Mouse (Mus musculus) ES-CJ7 (cell line): Measurements from ENCODE around the gene Cyth3.

Source experiments
- DNase-seq: peaks from one replicate; pipeline ENCODE4 v3.0.0; 2011; ENCODE audit warnings: low read depth, low spot score

Cyth3 gene

DNA sequence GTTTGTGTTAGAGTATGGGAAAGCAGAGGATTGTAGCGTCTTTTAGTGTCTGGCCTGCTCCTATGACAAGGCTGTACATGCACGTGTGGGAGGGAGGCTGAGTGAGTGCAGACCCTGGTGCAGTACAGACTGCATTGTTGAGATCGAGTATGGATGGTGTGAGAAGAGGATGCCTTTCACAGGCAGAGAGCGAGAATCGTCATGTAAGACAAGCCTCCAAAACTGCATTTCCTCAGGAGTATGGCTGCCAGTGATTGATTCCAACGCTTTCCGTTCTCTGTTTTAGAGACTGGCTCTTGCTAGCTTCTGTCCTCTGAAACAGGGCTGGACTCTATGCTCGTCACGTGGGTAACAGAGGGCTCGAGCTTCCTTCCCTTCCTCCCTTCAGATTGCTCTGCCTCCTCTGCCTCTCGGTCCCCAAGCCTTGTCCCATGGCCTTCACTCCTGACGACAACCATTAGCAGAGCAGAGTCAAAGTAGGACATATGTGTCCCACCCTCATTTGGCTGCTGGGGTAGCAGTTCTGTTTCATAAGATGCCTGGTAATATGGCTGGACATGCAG lies 12.4 kb downstream of the Cyth3 start:
- DNase-seq = no peak

DNA sequence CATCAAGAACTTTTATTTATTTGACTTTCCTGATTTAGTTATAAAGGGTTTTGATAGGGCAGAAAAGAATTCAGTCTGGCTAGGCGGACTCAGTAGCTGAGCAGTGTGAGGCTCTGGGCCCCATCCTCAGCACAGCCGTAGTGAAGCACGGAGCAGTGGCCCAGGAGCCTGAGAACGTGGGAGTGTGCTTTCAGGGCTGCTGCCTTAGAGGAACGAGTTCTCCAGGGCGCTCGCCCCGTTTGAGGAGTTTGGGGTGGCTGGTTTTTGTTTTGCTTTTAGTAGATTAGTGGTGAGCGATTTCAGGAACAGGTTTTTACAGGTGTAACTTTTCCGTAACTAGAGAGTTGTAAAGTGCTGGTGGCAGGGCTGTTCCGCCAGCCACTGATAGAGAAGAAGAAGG lies 13.1 kb downstream of the Cyth3 start:
- DNase-seq = no peak

DNA sequence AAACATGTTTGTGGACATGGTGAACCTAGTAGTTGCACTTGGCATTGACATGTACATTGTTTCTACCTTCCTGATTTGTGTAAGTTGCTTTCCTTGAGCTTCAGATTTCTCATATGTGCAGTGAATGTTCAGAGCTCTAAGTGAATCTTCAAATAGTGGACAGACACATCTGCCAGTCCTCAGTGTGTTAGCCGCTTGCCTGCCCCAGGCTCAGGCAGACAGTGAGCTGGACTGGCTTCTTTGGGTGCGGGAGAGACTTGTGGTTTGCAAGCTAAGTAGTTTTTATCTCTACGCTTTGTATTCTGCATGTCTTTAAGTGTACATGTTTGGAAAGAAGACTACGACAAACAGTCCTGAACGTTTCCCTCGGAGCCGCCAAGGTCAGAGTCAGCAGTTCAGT lies 13.9 kb downstream of the Cyth3 start:
- DNase-seq = no peak

DNA sequence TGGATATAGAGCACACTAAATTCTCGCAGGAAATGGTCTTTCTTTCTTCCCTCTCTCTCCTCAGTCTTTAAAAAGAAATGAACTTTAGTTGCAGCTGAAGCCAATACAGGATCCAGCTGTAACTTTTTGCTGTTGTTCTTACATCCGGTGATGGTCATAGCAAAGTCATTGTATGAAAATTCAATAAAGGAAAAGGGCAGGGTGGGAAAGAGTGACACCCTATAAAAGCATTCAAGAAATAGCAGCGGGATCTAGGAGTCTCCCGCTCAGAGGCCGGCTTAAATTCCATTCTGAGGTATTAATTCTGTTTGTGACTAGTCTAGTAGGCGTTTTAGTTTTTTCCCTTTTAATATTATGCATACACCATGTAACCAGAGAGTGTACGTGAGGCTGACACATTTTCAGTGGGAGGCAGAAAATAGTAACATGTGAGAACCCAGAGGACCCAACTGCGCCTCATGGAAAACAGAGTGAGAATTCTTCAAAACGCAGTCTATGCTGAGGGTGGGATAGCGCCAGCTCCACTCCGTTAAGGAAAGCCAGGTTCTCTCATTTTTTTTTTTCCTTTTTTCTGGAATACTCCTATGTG lies 15.7 kb downstream of the Cyth3 start:
- no peak for DNase-seq

DNA sequence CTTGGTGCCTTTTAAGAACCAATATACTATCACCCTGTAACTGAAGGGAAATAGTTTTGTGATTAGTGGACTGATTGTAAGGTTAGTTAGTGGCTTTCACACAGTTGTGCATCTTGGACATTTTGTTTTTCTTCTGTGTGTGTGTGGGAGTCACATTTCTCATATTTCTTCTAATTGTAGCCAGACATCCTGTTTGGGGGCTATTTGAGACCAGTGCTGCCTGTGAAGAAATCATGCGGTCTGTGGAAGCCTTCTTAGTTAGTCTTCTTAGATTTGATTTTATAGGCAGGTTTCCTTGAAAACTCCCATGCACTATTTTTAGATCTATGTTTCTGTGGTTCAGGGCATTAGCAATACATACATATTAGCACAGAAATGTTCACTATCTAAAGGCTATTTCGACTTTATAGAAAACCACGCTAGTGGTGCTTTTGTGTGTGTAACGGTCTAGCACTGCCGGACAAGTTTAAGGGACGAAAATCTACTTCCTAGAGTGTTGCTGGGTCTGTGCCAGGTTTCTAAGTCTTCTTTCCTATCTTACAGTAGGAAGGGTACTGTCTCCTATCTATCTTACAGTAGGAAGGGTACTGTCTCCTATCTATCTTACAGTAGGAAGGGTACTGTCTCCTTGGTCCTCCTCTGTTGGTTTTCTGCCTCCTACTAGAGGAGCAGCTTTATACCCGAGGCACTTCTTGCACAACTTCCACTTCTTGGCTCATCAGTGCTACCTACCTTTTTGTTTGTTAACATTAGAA lies 16.4 kb downstream of the Cyth3 start:
- no peak for DNase-seq

DNA sequence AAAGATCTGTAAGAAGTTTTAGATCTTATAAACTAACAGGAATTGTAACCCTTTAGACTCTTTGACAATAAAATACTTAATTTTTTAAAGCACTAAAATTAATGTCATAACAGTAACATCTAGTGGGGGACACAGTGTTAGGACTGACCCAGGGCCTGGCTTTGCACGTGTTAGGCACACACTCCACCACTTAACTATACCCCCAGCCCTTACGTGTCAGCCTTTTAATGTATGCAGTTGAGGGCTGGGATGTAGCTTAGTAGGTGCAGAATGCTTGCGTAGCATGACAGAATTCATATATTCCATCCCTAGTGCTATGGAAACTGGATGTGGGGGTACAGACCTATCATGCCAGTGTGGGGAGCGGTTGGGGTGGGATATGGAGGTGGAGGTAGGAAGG lies 17.1 kb downstream of the Cyth3 start:
- DNase-seq = no peak

DNA sequence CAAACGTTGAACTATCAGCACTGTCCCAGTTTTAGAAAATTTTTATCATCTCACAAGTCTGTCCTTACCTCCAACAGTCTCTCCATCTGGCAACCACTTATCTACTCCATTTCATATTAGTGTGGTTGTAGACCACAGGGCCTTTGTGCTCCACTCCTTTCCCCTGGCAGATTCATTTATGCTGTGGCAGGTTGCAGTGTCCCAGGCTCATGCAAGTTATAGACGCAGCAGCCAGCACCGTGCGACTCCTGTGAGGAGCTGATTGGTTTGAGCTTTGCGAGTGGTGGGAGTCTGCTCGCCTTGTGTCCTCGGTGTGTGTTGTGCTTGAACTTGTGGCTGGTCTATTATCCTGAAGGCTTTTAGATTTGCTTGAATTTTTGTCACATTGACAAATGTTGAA lies 17.6 kb downstream of the Cyth3 start:
- DNase-seq = no peak

DNA sequence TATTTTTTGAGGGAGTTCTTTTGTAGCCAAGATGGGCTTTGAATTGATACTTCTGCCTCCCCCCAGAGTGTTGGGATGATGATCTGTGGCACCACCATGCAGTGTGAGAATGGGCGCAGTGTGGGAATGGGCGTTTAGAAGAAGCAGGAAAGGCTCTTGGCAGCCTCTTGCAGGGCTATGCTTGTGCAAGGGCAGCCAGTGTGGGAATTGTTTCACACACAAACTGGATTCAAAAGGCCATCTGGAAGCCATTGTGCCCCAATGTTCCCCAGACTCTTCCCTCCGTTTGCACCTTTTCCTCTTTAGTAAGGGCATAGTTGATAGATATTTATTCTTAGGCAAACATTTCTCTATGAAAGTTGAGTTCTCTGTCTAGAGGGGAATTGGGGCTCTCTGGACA lies 19.3 kb downstream of the Cyth3 start:
- DNase-seq = no peak

DNA sequence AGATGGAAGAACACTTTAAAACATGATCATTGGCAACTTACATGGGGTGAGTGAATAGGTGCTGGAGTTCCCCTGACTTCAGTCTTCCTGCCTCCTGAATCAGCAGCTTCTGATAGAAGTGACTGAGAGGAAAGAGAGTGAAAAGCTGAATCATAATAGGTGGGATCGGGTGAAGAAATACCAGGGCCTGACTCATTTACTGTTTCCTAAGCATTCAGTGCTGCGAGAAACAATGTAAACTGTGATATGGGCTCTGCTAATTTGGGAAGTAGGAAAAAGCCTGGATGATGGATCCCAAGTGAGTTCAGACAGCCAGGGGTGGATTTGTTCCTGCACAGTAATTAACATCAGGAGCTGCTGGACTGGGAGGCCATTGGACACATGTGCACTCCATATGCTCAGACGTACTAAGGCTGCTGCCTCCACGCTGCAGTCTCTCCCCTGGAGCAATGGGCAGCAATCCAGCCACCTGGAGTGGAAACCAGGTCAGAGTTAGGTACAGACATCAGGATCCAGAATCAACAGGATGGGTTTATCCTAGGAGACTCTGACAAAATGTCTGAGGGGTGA lies 20.1 kb downstream of the Cyth3 start:
- no peak for DNase-seq

DNA sequence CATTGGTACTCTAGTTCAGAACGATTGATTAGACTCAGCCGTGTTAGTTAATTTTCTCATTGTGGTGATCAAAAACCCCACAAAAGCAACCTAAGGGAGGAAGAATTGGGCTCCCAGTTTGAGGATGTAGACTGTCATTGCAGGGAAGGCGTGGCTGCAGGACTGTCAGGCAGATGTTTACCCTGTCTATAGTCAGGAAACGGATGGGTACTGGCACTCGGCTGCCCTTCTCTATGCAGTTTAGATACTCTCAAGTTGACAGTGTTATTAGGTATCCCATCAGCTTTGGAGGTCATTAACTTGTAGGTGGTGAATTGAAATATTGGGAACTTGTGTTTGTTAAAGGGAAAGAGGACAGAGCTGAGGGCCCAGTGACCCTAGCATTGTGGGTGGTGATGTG lies 23.7 kb downstream of the Cyth3 start:
- DNase-seq = no peak

DNA sequence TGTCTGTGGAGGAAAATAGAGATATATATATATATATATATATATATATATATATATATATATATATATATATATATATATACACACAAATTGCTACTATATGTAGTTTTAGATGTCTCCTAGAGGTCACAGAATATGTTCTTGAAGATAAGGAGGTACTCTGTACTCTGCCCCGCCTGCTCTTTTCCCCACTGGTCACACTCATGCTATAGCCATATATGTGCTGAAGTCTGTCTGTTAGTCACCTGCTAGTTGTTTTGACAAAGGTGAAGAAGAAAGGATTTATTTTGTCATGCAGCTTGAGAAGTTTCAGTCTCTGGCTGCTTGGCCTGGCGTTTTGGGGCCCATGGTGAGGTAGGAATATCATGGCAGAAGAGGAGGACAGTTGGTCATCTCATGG lies 25.2 kb downstream of the Cyth3 start:
- DNase-seq = no peak

DNA sequence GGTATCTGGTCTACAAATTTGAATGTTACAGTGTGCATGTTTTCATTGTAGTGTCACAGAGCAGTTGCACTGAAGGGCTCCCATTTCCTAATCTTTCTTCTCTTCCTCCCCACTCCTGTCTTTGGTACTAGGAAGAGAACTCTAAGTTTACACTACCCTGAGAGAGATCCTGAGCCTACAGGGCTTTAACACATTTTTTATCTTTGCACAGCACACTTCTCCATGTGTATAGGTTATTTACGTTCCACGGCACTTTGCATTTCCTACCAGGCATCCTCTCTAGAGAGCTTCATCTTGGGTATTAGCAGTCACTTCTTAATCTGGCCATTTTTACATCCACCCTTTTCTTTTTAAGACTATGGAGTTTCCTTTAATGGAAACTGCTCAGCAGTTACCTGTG lies 25.8 kb downstream of the Cyth3 start:
- no peak for DNase-seq

DNA sequence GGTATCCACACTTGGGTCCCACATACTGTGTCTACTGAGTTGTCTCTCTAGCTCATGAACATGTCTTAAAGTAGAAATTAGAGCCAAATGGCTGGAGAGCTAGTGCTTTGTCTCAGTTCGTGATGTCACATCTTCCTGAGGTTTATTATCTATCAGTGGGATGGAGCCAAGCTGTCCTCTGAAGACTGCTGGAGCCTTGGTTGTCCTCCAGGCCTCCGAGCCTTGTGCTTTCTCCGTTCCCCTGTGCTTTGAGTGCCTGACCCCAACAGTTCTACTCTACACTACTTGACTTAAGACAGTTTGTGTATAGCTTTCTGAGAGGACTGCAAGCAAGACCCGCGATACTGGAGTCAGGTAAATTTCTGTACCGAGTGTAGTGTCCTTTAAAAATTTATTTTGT lies 26.9 kb downstream of the Cyth3 start:
- DNase-seq = no peak

DNA sequence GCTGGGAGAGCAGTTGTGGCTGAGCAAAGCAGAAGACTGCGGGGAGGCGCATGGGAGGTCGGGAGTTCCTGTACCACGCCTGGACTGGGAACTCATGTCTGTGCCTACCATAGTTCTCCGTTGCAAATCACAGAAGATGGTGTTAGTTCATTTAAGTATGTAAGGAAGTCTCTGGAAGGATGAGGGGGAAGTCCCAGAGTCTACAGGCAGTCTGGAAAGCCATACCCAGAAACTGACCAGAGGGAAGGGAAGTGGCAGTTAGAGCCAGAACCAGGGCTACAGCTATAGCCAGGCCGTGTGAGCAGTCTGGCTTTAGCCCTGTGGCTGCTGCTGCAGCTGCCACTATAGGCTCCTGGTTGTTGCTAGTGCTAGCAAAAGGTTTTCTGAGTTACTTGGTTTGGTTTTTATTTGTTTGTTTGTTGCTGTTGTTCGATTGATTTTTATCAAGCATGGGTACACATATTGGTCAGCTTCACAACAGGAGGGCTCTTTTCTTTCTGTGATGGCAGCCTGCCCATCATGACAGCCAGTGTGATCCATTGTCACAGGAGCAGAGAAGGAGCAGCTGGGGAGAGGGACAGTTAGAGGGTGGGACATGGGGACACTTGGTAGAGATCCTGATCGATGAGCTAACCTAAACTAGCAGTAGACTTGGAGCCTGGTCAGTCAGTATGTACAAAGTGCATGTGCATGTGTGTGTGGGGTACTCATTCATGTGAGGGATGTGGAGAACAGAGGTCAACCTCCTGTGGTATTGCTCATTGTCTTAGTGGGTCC lies 29.8 kb downstream of the Cyth3 start:
- DNase-seq = no peak

DNA sequence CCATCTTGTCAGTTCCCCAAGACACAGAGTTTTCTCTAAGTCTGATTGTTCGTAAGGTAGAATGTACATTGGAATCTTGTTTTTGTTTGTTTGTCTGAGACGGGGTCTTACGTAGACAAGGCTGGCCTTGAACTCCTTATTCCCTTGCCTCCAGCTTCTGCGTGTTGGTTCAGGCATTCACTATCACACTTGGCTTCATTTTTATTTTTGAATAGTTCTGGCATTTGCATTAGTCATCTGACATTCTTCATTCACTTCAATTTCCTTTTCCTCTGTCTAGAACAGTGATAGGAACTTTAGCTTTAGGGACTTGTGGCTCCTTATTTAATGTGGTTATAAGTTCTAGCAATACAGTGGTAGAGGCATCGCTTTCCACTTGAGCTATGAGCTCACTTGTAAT lies 31.2 kb downstream of the Cyth3 start:
- DNase-seq = no peak

DNA sequence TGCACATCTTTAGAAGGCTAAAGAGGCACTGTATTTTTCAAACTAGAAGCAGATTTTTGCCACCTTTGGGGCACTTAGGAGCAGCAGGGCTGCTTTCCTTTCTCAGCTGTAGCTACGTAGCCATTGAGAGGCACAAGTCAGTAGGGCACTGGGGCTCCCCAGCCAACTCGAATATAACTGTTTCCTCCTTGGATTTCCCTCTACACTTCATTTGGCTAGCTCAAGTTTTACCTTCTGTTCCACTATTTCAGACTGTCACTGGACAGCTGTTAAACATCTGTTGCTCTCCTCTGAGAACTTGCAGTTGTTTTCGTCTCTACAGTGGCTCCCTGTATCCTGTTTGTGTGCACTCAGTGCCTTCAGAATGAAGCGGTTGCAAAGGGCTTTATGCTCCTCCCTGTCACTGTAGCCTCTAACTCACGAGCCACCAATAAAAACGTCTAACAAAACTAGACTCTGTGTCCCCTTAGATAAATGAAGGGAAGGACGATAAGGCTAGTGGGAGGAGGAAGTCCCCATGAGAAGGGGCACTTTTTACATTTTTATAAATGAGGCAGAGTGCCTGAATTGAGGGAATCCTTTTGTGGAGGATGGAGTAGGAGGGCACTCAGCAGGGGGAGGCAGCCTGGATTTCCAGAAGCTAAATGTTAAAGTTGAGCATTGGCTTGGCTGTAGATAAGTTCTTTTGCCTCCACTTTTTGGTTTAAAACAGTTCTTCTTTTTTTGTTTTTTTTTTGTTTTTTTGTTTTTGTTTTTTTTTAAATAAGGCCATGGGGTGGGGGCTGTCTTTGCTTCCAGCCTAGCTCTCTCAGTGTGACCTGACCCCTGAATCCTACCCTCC lies 32.6 kb downstream of the Cyth3 start:
- no peak for DNase-seq

DNA sequence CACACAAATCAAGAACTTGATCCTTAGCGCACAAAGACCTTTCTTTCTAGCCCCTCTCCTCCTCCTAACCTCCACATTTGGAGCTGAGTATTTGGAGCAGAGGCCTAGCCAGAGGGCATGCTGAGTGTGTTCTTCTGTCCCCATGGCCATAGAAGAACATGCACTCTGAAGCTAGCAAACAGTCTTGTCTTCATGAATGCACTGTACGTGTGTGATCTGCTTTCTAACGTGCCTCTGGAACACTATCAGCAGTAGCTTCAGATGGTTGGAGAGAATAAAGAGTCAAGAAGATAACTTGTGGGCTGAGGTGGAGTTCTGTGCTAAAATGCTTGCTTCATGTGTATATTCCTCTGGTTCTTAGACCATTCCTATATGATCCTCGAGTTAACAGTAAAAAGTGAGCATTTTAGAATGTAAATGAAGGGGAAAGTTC lies 33.3 kb downstream of the Cyth3 start:
- DNase-seq = no peak

DNA sequence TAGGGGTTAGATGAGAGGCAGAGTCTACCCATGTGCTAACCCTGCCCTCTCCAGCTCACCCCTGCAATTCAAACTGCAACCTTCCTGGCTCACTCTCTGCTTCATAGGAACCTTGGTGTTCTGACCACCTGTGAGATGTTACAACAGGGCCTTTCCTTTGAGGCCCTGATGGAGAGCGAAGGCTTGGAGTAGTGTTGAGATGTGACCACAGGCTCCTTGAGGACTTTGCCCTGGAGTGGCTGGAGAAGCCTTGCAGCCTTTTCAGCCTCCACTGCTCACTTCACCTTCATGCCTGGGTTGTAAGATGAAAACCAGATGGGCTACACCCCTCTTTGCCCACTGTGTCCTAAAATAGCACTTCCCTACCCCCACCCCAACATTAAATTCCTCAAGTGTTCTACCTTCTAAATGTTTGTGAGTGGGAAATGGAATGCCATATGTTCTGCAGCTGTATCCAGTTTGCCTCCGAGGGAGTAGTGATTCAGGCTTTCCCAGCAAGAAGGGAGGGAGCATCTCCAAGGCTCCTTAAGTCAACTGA lies 34.5 kb downstream of the Cyth3 start:
- no peak for DNase-seq

DNA sequence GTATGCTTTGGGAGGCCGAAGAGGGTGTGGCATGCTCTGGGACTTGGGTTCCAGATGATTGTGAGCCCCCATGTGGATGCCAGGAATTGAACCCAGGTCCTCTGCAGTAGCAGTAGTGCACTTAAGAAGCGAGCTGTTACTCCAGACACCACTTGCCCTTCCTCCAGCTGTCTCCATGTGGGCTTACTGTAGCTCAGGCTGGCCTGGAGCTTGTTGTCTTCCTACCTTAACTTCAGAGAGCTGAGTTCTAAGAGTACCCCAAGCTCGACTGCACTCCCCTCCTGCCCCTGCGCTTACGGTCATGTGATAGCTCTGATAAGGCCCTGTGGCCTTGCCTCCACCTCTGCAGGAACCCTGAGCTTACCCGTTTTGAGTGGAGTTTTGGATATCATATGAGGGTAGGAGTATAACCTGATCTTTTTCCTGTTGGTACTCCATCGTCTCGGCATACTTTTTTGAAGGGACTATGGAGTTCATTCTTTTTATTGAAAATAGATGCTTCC lies 36.8 kb downstream of the Cyth3 start:
- no peak for DNase-seq

DNA sequence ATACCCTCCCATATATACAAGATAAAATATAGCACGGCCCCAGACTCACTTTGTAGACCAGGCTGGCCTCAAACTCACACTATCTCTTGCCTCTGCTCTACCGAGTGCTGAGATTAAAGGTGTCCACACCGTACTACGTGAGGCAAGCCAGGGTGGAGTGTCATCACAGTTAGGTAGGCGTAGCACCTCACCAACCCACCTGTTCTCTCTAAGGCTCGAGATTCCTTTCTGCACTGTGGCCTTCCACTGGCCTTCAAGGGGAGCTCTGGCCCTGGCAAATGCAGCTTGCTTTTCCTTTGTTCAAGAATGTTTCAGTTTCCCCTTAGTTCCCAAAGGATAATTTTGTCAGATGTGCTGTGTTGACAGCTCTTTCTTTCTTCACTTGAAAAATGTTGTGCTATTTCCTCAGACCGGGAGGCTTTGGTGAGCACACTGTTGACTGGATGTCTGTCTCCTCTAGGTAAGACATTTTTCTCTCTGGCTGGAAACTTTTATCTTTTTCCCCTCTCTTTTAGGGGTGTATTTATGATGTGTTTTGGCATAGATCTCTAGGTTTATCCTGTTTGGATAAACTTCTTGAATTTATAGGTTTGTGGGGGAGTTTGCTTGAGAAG lies 40.9 kb downstream of the Cyth3 start:
- DNase-seq = no peak
